8 mouse cellular contexts compared by ENCODE assay signal in genomic region chr13:55321434-55322129, GRCm38 (mm10). TPM values are rescaled to one million over a fixed set of nuclear protein-coding genes. Genes with fewer than 3 reads are reported as not detected.
DNase-seq lines count a peak whose midpoint lies in the region; ATAC-seq and TF ChIP-seq lines count a peak whose summit lies in the region.

TSS of gene Rab24 (minus strand) at chr13:55321946.

- peaks cover 30% of the 10 kb centered on the region for H3K4me1 ChIP-seq in hindbrain, embryonic 12.5 days

- DNase-seq in Patski (ENCODE audit: low read depth, low spot score), result no peak
- DNase-seq in cerebellum, postnatal 14 days, result peak; percentile 93 to 94
- DNase-seq in frontal cortex, postnatal 14 days (ENCODE audit: low spot score in 2 of 2), result peak; percentile 80 to 87
- peak; percentile 81 to 86 for DNase-seq in layer of hippocampus, postnatal 36 days
- DNase-seq in lung, postnatal 36 days, result peak; percentile 93
- peak; percentile 95 for DNase-seq in retina, embryonic 14.5 days (ENCODE audit: low spot score)
- DNase-seq in thymus, postnatal 36 days, result peak; percentile 88 to 91

- peak within 1 kb of the TSS; percentile 81 for H3K4me2 ChIP-seq in hindbrain, embryonic 12.5 days (replicated peaks)

- POLR2A ChIA-PET in Patski (lab: Charles Lee), result no interaction called here

- CTCF ChIA-PET in Patski (lab: Charles Lee), result no interaction called here

- H3K9me3 ChIP-seq in hindbrain, embryonic 12.5 days (replicated peaks), result no peaks in the 10 kb centered on the region

- under 1% methylated on average over 73 of the region's 73 CpGs for WGBS in hindbrain, embryonic 12.5 days

- ATAC-seq in Patski, result peak; percentile 80
- ATAC-seq in hindbrain, embryonic 12.5 days (ENCODE audit: low FRiP score), result peak; percentile 95

- H3K36me3 ChIP-seq in hindbrain, embryonic 12.5 days, result peaks cover 54% of the 10 kb centered on the region

- H3K9ac ChIP-seq in hindbrain, embryonic 12.5 days, result peak within 1 kb of the TSS; percentile 95

- peak within 1 kb of the TSS; percentile 95 for H3K4me3 ChIP-seq in hindbrain, embryonic 12.5 days

- peak within 1 kb of the TSS; percentile 80 for H3K27ac ChIP-seq in hindbrain, embryonic 12.5 days

- H3K27me3 ChIP-seq in Patski, result no peaks in the 10 kb centered on the region
- no peaks in the 10 kb centered on the region for H3K27me3 ChIP-seq in hindbrain, embryonic 12.5 days

- no peak for TF ChIP-seq CTCF in Patski (IDR thresholded peaks at IDR 0.05)

- in situ Hi-C loops in Patski (cut with MboI; ENCODE audit: low pct_unique_long_range_greater_than_20kb), result no loop called here

RNA-seq across cellular contexts. Expression of gene Rab24, which starts in this region (rescaled TPM):
- 94.0 TPM for polyA plus RNA-seq in Patski (2021)
- polyA plus RNA-seq in hindbrain, embryonic 12.5 days (2016; fragmentation: Nextera tagmentation; extraction: Ambion mirVana), result 101 and 105 TPM in 2 replicates
- total RNA-seq in layer of hippocampus, postnatal 36 days (2021), result 10 to 100 TPM; 78.8 to 84.3 TPM
